Mouse (Mus musculus): ENCODE measurements around the gene Plekhm1.
A peak's percentile ranks its signal among the peaks of the same experiment; 100 is the strongest.
"Not testable (repeated sequence)": the region's sequence is repeated elsewhere in the genome, so short reads cannot be mapped to it uniquely, and the experiment has no call there.

The Plekhm1 gene

DNA sequence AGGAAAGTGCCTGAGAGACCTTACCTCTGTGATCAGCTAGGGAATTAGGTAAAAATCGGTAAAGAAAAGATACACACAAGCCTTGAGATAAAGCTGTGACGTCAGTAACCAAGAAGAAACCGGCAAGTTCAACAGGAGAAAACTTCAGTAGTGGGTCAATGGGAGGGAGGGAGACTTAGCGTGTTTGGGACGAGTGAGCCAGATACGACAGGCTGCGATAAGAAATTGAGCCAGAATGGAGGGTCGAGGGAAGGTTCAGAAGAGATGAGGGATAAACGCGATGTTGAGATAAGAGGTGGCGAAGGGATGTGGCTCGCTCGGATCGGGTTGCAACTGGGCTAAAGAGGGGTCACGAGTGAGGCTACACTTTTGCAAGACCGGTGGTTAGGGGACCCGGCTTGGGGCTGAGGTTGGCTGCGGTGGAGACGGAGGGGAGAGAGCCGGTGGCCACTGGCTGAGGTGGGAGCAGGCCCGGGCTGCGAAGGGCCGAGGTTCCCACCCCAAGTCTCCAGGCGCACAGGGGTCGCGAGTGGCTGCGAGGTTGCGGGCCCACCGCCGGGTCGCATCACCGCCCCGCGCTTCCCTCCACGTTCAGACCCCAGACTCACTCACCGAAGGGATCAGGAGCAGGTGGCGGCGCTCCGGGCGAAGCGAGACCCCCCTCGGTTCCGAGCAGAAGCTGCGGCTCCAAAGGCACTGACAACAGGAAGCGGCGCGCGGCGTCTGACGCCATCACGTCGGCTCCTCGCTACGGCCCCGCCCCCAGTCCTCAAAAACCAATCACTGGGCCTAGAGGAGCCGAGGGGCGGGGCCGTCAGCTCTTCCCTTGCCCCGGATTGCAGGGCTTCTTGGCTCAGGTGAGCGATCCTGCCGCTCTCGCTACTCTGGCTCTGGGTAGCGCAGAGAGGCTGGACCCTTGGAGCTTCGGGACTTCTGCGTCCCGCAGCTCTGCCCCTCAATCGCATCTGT is at the start of gene Plekhm1:
Plekhm1 (minus strand) TSS at position 707 of the 969 bp plus-strand sequence.
- DNase-seq = peak; percentile 98 to 99

DNA sequence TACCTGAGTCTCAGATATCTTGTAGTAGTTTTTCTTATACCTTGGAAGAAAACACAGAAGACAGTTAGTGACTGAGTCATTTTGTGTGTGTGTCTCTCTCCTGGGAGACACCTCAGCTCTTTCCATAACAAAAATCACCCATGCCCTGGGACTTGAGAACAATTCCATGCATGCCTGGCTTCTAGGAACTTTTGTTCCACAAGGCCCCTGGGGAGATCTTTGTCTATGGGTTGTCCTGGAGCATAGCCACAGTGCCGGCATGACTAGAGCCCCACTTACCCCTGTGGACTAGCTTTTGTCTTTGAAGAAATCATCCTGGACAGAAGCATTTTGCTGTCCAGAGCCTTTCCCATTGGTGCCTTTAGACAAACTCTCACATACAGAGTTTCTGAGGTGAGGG is 38.6 kb upstream of the Plekhm1 start:
- not testable (repeated sequence) for DNase-seq

DNA sequence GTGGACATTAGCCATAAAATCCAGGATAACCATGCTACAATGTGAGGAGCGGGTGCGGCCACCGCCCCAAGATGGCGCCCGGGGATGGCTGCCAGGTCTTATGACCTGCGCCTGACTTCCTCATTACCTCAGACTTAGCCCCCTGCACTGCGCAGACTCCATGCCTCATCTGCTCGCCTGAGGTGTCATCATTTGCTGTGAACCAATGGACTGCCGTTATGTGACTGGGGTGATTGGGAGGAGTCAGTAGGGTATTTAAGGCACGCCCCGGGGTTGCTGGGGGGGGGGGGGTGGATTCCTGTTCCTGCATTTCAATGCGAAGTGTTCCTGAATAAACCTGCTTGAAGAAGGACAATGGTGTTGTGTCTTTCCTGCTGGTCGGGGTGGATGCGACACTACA is 37.2 kb upstream of the Plekhm1 start:
- DNase-seq = not testable (repeated sequence)

DNA sequence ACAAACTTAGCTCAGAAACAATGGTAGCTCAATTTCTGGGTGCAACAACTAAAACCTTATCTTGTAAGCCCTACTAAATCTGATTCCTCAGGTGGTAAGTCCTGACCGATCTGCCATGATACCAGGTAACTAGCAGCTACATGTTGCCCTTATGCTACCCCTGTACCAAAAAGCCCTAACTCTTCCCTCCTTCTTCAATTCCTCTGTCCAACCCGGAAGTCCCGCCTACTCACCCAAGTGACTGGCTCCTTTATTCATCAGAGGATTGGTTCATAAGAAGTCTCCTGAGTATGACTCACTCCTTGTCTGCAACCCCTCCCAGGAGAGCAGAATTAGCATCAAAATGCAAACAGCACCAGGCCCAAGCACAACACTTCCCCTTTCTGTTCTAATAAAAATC is 31.2 kb upstream of the Plekhm1 start:
- DNase-seq = no peak

DNA sequence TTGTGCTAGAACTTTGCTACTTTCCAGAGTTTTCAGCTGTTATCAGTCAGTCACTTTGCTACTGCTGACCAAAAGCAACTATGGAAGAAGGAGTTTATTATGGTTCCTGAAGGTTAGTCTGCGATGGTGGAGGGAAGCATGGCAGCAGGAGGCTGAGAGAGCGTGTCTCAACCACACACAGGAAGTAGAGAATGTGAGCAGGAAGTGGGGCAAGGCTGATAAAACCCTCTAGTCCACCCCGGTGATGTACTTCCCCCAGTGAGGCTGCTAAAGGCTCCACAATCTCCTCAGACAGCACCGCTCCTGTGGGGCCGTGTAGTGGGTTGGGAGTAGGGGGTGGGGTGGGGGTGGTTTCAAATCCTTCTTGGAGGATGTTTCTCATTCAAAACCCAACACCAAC is 23.8 kb upstream of the Plekhm1 start:
- no peak for DNase-seq

DNA sequence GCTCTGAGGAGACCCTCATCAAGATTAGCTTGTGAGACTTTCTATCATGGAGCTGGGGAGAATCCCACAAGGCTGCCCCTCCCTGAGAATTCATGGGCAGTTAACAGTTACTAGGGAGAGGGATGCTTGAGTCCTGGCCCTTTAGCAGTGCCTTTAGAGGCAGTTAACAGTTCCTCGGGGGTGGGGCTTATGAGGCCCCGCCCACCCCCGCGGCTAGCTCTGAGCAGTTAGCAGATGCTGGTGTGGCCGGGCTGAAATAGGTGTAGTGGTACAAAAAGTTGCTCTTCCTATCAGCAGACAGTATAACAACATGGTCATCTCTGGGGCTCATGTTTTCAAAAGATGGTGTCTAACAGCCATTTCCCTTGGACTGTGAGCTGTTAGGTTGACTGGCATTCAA is 12.5 kb upstream of the Plekhm1 start:
- DNase-seq = no peak

DNA sequence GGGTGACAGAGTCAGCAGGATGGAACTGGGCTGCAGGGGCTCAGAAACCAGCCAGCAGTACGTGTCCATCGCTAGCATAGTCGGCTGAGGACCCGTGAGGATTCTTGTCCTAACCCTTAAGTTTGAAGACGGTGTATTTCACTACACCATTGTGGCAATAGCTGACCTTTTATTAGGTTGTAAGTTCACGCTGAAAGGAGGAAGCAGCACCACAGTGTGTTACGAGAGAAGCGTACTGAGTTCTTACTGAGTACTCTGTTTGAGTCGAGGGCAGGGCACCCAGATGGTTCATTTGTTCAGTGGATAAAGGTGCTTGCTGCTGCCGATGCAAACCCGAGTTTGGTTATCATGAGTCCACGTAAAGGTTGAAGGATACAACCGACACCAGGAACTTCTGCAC is 7.2 kb upstream of the Plekhm1 start:
- DNase-seq = no peak

DNA sequence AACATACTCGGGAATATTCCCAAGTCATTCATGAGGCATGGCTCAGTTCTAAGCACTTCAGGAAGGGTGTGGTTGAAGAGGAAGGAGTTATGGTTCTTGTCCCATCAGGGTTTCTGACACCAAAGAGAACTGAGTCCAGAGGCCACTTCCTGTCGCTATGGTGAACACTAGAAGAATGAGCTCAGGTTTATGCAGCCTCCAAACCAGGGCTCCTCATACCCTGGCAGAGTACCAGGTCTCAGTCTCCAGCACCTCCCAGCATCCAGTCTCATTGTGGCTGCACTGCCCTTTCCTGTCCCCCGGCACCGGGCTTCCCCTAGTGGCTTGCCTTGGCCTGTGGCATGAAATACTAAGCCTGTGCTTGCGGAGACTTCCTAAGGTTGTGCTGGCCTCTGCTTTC is 6.7 kb upstream of the Plekhm1 start:
- DNase-seq = peak; percentile 24 to 58

DNA sequence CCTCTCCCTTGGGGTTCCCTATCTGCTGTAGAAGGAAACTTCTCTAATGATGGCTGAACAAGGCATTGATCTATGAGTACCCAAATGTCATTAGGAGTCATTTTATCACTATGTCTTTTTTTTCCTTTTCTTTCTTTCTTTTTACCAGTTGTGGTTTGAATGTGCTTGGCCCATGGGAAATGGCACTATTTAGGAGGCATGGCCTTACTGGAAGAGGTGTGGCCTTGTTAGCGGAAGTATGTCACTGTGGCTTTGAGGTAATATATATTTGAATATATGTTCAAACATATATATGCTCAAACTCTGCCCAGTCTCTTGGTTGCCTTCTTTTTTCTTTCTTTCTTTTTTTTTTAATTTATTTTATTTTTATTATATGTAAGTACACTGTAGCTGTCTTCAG is 1.0 kb upstream of the Plekhm1 start:
- DNase-seq = no peak

DNA sequence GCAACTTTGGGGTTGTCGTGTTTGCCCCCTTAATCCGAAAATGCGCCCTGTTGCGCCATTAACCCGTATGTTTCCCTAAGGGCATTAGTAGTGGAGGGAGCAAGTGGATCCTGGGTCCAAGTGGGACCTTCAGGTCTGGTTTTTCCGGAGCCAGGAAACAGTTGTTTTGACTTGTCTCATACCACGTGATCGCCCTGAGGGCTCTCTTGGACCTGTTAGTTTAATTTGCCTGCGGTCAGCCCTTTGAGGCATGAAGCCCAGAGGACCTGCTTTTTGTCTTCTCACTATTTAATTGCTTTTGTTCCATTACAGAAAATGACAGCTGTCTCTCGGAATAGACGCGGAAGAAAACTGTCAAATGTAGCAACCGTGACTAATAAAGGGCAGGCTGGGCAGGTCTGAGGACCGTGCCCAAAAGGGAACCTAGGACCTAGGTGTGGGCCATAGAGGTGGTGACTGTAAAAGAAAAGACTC is 500 bp upstream of the Plekhm1 start:
- peak; percentile 61 to 81 for DNase-seq

DNA sequence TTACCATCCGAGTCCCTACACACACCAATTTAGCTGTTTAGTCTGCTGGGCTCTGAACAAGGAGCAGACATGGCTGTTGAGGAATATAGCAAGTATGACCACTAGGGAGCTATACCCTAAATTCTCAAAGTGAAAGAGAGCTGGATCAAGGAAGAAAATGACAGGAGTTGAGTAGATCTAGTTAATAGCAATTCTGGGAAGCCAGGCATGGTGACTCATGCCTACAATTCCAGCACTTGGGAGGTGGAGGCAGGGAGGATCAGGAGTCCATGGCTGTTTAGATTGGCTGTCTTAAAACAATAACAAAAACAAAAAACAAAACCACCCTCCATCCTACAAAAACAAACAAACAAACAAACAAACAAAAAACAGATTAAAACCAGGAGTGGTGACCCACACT is 1.2 kb downstream of the Plekhm1 start:
- no peak for DNase-seq

DNA sequence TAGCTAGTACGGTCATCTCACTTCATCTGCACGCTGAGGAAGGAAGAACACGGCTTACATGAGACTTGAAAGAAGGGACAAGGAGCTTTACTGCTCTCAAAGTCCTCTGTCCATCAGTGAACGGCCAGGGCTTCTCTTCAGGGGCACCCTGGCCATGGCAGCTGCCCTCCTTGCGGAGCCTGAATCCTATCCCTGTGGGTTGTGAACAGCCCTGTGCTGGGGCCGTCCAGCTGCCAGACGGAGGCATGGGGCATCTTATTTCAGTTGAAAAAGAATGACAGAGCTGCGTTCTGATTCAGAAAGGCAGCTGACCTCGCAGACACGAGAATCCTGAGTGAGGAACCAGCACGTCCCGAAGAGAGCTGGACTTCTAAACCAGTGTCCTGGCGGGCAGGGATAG is 3.6 kb downstream of the Plekhm1 start:
- DNase-seq = no peak

DNA sequence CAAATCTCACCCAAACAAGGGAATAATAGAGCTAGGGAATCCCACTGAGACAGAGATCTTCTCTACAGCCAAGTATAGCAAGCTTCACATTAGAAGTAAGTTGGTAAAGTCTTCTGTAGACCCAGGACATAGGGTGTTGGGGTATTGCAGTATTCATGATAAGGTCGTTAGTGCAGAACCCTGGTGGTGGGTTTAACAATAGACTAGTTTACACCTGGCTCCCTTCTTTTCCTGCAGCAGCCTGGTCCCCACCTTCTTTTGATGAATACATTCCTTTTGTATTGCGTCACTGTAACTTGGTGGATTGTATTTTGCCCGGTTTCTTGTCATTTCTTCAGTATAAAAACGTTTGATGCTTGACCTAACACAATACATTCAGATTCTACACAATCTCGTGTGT is 5.4 kb downstream of the Plekhm1 start:
- not testable (repeated sequence) for DNase-seq

DNA sequence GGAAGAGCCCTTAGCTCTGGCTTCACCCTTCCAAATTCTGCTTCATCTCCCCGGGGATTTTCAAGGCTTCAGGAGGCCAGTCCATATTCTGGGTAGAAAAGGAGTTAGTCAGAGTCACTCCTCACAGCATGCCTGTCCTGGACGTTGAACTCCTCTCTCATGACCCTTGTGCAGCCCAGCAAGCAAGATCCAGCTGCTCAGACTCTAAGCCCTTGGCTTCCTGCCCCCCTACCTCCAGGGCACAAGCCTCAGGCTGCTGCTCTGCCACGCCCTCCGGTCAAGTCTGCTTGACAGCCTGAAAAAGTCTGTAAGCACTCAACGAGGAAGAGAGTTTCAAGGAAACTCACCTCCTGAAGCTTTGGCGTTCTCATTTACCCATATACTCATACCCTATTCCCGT is 5.9 kb downstream of the Plekhm1 start:
- peak; percentile 89 to 95 for DNase-seq

DNA sequence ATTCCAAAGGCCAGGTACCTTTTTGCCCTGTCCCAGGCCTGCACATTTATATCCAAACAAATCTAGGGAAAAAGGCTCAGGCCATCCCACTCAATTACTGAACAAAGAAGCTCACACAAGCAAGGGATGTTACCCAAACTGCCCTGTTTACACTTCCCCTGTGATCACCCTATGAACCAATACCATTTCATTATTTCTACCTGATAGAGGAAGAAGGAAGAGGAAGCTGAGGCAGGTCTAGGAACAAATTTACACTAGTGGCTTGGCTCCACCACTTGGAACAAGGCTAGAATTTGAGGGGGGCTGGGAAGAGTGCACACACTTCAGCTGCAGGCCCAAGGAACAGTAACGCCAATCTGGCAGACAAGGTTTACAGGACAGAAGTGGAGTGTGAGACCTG is 6.7 kb downstream of the Plekhm1 start:
- no peak for DNase-seq

DNA sequence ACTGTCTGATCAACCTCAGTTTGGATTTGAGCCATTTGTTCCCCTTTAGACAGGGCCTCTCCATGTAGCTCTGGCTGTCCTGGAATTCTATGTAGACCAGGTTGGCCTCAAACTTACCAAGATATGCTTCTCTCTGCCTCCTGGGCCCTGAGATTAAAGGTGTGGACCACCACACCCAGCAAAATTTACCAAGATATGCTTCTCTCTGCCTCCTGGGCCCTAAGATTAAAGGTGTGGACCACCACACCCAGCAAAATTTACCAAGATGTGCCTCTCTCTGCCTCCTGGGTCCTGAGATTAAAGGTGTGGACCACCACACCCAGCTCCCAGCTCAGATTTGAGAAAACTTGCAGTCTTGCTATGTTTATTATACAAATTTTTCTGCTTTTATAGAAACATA is 7.9 kb downstream of the Plekhm1 start:
- no peak for DNase-seq

DNA sequence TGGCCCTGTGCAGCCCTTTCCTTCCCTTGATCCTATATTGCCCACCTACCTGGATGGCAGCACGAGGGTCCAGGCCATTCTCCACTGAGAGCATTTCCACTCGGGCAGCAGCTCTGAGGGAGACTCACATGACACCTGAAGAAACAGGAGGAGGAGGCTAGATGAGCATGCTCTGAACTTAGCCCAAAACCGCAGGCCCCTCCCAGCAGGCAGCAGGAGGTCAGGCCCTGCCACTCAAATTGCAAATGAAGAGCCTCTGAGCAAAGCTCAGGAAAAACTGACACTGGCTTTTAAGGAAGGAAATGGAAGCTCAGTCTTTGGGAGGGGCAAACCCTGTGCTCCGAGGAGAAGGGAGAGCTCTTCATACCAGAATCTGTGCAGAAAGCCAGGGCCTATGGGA is 8.7 kb downstream of the Plekhm1 start:
- DNase-seq = peak; percentile 64 to 86

DNA sequence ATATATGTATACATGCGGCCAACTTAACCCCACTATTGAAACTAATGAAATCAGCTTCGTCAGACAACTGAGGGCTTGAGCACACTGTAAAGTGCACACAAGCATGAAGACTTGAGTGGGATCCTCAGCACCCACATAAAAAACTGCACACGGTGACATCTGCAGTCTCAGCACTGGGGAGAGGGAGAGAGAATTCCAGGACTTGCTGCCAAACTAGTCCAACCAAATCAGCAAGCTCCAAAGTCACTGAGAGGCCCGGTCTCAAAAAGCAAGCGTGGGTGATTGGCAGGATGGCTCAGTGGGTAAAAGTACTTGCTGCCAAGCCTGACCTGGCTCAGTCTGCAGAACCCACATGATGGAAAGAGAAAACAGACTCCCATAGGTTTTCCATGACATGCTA is 9.7 kb downstream of the Plekhm1 start:
- DNase-seq = no peak

DNA sequence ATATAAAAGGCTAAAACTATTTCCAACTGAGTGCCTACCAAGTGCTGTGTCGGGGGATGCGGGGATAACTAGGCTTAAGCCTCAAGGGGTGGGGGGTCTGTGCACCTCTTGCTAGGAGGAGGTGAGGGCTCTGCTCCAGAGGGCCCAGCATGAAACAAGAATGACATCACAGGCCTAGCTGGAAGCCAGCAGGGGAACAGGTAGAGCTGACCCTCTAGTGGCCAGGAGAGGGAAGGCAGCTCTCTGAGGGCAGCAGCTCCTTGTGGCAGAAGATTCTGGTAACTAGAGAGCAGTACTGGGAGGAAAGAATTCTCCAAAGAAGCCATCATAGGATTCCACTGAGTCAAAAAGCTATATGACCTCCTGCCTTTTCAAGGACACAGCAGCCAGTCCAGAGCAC is 10.3 kb downstream of the Plekhm1 start:
- DNase-seq = peak; percentile 79 to 82

DNA sequence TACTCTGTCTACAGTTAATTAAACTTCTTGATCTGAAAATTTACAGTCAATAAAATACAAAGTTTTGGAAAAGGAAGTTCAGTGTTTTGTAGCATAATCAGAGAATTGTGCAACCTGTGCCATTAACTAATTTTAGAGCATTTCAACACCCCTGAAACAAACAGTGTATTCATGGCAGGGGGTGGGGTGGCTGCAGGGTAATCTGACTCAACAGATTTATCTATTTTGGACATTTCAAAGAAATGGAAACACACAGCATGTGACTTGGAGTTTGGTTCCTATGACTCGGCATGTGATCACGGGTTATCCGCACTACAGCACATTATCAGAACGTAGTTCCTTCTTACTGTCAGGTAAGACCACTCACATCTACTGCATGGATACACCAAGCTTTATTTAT is 12.5 kb downstream of the Plekhm1 start:
- no peak for DNase-seq

DNA sequence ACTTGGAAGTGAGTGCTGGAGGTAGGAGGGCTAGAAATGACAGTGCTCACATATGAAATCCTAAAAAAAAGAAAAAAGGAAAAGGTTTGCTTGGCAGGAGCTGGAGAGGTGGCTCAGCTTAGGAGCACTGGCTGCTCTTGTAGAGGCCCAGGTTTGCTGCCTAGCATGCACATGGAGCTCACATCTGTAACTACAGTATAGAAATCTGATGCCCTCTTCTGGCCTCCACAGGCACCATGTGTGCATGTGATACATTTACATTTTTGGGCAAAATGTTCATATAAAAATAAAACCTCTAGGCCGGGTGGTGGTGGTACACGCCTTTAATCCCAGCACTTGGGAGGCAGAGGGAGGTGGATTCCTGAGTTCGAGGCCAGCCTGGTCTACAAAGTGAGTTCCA is 13.4 kb downstream of the Plekhm1 start:
- peak in 1 of 2 experiments; percentile 47 for DNase-seq

DNA sequence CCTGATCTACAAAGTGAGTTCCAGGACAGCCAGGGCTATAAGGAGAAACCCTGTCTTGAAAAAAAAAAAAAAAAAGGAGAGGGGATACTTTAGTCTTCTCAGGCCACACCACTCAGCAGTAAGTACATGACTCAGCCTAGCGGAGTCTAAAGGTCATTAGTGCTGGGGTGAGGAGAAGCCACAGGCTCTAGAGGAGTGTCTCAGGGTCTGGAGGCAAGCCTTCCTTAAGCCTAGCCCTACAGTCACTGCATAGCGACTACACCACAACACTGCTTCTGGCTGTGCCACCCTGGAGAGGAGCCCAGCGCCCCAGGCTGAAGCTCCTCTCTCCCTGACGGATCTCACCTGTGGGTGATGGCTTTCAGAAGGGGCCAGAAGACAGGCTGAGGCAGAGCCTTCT is 15.8 kb downstream of the Plekhm1 start:
- DNase-seq = peak in 1 of 2 experiments; percentile 59

DNA sequence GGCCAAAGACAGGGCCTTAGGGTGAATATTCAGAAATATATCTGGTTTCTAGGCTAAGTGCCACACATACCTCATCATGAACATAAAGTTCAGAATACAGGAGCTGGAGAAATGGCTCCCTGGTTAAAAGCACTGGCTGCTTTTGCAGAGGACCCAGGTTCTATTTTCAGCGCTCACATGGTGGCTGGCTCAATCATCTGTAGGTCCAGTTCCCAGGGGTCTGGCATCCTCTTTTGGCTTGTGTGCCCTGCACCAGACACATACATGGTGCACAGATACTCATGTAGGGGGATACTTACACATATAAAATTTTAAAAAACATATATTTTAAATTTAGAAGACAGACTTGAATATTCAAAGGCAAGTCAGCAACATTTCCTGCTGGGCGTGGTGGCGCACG is 16.3 kb downstream of the Plekhm1 start:
- no peak for DNase-seq

DNA sequence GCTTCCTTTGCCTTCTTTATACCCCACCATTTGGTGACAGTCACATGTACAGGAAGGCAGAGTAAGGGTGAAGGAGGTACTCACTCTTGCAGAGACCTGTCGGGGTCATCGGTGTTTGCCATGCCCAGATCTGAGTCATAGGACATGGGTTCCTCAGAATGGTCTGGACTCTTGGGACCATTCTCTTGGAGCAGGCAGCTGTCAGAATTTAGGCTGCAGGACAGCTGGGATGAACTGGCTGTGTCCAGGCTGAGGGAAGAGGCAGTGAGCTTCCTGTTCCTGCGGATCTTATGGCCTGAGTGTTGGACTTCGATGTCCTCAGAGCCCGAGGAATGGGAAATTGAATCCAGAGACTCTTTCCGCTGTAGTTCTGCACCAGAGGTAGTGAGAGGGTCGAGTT is 17.9 kb downstream of the Plekhm1 start:
- no peak for DNase-seq

DNA sequence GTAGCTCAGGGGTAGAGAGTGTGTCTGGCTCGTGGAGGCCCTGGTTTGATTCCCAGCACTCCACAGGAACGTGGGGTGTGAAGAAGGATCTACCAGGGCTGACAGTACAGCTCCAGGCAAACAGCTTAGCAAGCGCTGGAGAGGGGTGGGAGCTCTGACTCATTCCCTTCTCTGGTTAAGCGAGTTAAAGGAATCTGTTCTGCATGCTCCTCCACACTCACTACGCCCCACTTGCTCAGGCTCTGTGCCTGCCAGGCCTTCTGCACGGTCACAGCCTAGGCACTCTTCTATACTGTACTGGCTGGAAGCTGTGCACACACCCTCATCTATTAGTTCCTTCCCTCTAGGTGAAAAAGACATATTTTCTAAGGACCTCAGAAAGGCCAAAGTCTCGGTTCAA is 18.5 kb downstream of the Plekhm1 start:
- DNase-seq = no peak
